Mouse (Mus musculus) CD4-positive, CD25-positive, alpha-beta regulatory T cell, adult 4 months (primary cell): Measurements from ENCODE around the gene Pcgf3. TPM values are rescaled to one million over a fixed set of nuclear protein-coding genes. Genes with fewer than 3 reads are reported as not detected.
"Not testable (repeated sequence)": the region's sequence is repeated elsewhere in the genome, so short reads cannot be mapped to it uniquely, and the experiment has no call there.

ENCODE experiments used
- ATAC-seq: one replicate; pipeline ENCODE4 v1.8.0; 2017
- polyA plus RNA-seq, 2 experiments: library from polyadenylated mRNA; unstranded; fragments of 100-300 nt; shearing (Covaris generic); gene quantifications; one replicate each; pipeline ENCODE4 v1.2.1; 2017

The Pcgf3 gene
- polyA plus RNA-seq, 2 experiments from 2014 or later: 3.2 to 3.6 TPM

DNA sequence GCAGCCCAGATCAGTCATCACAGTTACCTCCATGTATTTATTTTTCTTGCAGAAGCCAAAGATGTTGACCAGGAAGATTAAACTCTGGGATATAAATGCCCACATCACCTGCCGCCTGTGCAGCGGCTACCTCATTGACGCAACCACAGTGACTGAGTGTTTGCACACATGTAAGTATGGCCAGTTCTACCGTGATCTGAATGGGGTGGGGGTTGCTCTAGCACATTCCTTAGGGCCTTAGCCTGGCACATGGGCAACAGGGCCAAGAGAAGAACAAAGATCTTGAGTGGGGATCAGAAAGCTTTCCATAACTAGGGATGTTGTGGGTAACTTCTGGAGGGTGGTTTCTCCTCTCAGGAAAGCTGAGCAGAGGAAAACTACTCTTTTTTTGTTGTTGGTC is 12.7 kb downstream of the Pcgf3 start:
- ATAC-seq: no peak

DNA sequence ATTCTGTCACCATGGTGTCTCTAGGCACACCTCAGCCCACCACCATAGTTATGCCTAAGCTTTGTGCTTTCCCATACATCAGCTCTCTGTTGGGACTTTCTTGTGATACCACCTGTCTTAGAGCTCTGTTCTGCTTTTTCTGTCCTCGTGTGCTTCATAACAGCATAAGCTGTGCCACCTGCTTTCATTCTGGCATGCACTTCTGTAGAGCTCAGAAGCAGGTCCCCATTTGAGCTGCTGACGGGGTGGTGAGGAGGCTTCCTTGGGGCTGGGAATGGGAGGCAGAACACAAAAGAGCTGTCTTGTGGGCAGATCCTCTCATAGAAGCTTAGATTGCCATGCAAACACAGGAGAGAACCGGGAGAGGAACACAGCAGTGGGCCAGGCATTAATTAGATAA is 14.9 kb downstream of the Pcgf3 start:
- no peak for ATAC-seq

- no peak for ATAC-seq
Observed at GRCm38 (mm10) chr5:108483006-108483405, 22.0 kb downstream of the Pcgf3 start.

- ATAC-seq: peak; percentile 61
Observed at GRCm38 (mm10) chr5:108485239-108485638, 24.2 kb downstream of the Pcgf3 start.

- ATAC-seq: not testable (repeated sequence)
Observed at GRCm38 (mm10) chr5:108486148-108486547, 25.1 kb downstream of the Pcgf3 start.

DNA sequence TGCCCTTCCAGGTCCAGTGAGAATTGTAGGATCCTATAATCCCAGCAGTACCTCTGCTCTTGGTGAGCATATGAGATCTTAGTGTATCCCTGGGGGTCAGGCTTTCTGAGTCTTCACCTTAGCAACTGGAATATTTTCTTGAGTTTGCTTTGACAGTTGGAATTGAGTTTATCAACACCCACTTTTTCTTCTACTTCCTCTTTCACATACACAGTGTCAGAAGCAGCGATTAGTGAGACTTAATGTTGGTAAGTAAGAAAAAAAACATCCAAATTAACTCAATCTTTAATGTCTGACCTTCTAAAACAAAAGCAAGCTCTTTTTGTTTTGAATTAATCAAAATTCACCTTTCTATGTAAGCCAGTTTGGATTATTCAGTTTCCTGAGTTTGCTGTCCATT is 40.5 kb downstream of the Pcgf3 start:
- no peak for ATAC-seq

DNA sequence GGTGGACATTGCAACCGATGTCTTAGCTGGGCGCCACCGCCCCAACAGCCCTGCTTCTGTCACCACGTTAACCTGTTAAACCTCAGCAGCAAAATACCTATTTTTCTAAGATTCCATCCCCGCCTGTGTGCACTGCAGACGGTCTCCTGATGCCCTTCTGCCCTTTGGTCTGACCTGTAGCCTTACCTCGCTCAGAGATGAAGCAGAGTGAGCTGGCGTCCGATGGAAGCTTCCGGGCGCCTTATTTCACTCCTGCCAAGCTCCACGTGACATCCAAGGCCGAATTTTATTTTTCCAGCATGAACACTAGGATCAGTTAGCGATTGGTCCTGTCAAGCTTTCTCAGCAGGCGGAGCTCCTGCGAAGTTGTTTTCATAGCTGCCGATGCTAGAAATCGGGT is 41.3 kb downstream of the Pcgf3 start:
- no peak for ATAC-seq

DNA sequence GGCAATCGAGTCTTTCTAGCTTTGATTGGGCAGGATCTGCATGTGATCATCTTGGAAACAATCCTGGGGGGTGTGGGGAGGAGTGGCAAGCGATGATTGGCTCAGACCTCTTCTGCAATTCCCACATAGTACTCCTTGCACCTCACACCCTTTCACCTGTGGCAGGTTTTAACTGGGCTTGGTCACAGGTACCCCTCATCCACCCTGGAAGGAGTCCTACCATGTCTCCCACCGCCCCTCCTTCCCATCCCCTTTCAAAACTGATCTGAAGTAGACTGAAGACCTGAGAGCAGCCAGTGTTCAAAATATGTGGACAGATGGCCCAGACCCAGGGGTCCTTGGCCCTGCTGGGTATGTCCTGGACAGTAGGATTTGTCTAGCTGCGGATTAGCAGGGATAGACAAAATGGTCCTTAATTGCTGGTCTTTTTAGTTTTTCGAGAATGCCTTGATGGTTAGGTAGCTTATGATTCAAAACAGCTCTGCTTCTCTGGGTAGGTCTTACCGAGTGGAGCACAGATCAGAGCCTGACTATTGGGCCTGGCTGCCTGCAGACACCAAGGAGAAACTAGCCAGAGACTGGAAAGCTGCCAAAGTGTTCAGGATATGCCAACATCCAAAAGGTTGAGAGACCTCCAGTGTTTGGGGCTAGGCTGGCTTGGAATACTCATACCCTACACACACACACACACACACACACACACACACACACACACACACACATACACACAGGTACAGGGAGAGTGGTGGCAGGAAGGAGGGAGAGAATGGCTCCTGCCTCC is 54.7 kb downstream of the Pcgf3 start:
- no peak for ATAC-seq

DNA sequence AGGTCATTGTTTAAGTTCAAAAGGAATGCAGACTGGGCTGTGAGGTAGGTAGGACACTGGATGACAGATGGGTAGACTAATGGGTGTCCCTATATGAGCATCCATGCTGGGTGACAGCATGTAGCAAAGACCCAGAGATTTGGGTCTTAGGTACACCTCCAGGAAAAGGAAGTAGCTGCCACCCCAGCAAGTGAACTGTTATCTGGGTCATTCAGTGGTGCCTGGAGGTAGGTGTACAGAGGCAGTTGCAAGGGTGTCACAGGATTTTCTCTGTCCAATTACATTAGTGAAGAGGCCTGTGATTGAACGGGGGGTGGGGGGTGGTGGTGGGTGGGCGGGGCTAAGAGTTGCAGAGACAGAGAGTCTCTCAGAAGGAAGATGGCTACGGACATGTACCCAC is 55.6 kb downstream of the Pcgf3 start:
- no peak for ATAC-seq

- ATAC-seq: no peak
Observed at GRCm38 (mm10) chr5:108518106-108518885, 57.3 kb downstream of the Pcgf3 start.

- ATAC-seq: no peak
Observed at GRCm38 (mm10) chr5:108518951-108519350, 57.9 kb downstream of the Pcgf3 start.

DNA sequence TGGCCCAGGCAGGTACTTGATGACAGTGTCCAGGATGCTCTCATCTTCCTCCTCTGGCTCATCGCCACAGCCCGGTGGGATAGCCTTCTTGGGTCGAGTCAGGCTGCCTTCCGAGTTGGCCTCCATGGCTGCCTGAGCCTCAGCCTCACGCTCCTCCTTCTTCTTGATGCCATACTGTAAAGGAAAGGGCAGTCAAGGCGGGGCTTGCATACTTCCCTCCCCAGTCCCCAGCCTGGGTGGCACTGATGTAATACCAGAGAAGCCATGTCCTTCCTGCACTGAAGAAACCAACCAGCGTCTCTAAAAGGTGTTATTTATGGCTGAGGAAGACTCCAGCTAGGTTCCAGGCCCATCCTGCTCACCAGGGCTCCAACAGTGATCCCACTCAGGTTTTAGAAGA is 59.1 kb downstream of the Pcgf3 start:
- no peak for ATAC-seq

GRCm38 (mm10) chr5:108521016-108521415 is 60.0 kb downstream of the Pcgf3 start:
- no peak for ATAC-seq

- no peak for ATAC-seq
Observed at GRCm38 (mm10) chr5:108521896-108522295, 60.9 kb downstream of the Pcgf3 start.

DNA sequence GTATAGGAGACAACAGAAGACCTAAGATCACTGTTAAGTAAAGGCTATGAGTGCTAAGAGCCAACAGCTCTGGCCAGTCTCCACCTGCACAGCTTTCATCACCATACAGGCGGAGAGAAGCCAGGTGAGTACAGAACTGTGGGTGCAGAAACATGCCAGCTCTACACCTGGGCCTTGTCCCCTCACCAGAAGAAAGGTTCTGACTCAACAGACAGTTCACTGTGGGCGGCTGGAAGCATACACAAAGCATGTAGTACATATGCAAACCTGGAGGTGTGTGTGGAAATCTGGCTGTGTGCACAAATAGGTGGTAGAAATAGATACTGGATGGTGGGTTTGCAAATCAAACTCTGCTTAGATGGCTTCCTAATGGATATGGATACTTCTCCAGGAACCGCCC is 61.6 kb downstream of the Pcgf3 start:
- no peak for ATAC-seq

GRCm38 (mm10) chr5:108534188-108534587 is 73.2 kb downstream of the Pcgf3 start:
- ATAC-seq: no peak

DNA sequence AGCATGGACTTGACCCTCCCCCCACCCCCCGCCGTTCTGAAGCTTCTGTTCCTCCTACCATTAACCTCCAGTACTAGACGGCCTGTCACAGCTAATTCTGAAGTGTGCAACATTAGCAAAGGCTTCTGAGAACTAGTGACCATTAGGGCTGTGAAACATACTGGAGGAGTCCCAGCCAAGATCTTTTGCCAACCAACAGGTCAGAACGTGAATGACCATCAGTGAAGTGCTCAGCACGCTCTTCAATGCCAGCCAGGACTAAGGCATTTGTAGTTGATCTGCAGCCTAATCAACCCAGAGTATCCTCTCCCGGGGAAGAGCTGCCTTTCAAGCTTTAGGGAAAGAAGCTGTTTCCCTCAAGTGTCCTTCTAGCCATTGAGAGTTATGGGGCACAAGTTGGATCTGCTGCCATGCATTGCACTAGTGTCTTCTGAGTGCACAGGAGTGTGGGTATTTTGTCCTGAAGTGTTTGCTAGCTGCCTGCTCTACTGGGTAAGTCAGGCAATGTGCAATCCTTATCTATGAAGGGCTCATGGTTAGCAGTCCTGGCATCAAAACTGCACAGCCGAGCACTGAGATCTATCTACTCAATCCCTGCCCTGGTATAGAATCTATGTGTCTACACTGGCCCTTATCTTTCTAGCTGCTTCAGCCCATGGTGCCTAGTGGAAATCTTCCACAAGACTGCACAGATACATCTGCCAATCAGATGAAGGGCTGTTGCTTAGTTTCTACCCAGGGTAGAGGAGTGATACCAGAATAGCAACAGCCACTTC is 82.7 kb downstream of the Pcgf3 start:
- ATAC-seq: no peak

- ATAC-seq: no peak
Observed at GRCm38 (mm10) chr5:108547636-108548035, 86.6 kb downstream of the Pcgf3 start.

DNA sequence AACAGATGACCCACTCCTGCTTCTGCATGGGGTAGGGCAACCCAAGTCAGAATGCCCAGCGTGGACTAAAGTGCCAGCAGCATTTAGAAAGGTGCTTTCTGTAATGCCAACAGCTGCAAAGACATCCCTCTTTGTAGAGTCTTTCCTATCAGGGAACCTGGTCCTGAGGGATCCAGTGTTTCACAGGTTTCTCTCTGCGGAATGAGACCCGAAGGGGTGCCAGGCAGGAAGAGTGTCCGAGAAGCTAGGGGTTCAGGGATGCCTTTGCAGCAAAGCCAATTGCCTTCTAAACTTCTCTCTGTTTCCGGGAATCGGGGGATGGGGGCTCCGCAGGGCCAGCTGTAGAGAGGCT is 88.1 kb downstream of the Pcgf3 start:
- ATAC-seq: no peak

DNA sequence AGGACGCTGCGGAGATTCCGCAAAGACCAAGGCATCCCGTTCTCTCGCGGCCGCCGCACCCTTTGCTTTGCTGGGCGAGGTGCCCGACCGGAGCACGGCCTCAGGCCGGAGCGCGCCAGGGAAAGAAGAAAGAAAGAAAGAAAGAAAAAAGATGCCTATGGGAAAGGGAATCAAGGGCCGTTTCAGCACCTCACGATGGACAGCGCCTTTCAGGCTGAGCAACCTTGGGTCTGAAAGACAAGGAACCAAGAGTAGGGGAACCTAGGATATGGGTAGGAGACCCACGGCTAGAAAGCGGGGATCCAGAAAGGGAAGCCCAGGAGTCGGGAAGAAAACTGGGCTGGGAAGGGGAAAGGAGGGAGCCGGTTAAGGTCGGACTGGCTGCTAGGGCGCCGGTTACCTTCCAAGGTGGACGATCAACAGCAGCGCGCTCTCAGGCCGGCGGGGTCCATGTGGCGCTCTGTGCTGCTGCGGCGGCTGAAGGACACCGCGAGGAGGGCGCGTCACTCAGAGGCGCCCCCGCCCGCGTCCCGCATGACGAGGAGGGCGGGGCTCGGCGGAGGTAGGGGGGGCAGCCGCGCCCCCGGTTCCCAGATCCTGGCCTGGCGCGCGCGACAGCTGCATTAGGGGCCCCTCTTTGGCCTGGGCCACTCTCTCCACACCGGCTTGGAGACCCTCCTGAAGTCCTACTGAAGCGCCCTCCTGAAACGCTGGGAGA is 88.6 kb downstream of the Pcgf3 start, which contains the start of gene Cplx1:
TSS of gene Cplx1 (minus strand) at position 536 of the 718 bp plus-strand sequence.
- ATAC-seq: no peak

GRCm38 (mm10) chr5:108550207-108550594 is 89.2 kb downstream of the Pcgf3 start:
- no peak for ATAC-seq

DNA sequence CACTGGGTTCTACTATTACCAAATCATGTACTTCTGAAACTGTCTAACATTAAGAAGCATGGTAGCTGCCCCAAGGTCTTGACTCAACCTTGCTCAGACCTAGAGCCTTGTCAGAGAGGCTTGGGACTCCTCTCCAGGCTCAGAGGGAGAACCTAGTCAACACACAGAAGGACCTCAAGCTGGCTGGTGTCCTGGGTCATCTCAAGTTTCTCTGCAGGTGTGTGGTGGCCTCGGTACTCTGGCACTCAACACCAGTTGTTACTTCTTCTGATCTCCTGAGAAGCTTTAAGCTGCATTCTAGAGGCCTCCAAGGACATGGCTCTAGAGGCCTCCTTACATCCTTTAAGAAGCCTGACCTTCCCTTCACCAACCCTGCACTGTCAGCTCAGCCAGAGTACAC is 93.0 kb downstream of the Pcgf3 start:
- ATAC-seq: no peak
